Comparison of ENCODE assay signal across 26 mouse cellular contexts in the genomic region with DNA sequence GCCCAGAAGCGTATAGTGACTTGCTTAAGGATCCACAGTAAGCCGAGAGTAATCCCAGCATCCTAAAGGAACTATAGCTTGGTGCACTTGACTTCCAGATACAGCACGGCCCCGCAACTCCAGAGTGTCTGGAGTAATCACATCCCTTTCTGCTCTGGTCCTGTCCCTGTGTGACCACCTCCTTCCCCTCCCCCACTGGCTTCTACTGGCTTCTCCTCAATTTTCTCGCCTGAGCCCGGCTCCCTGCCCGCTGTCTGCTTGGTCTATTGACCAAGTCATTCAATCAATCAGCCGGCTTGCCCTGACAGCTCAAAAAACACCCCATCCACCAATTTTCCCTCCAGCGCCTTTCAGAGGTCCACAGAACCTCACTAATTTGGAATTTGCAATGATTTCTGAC.
DNase-seq lines count a peak whose midpoint lies in the region; ATAC-seq and TF ChIP-seq lines count a peak whose summit lies in the region.
"Had no signal": no experiment of that assay in that cellular context is flagged by ENCODE, and none has a peak within 500 bp of the region (broad histone marks: within the 10 kb centered on the region; RNA-seq: fewer than 3 reads in every experiment).

No protein-coding gene starts in this region.

- no peak overlapping the region for H3K4me2 ChIP-seq in hindbrain, embryonic 11.5 days (replicated peaks; ENCODE audit: low read depth, low read length)
- H3K4me2 ChIP-seq: embryonic facial prominence, embryonic 12.5 days; forebrain, embryonic 13.5 days; forebrain, embryonic 15.5 days had no signal

- no peaks in the 10 kb centered on the region for H3K36me3 ChIP-seq in hindbrain, embryonic 11.5 days (ENCODE audit: control insufficient read depth, insufficient read depth, low read length)
- H3K36me3 ChIP-seq in hindbrain, embryonic 10.5 days: peaks cover 7% of the 10 kb centered on the region
- H3K36me3 ChIP-seq: embryonic facial prominence, embryonic 10.5 days; embryonic facial prominence, embryonic 12.5 days; forebrain, embryonic 15.5 days; G1E had no signal

- peaks cover 77% of the 10 kb centered on the region for H3K4me1 ChIP-seq in cerebellum, adult 2 months (ENCODE audit: control insufficient read depth, insufficient read depth, low read length)
- H3K4me1 ChIP-seq in hindbrain, embryonic 11.5 days (replicated peaks; ENCODE audit: control insufficient read depth, insufficient read depth, low read length): 0 out of 2 replicates have a peak, but pooled peaks cover 3% of the 10 kb centered on the region
- H3K4me1 ChIP-seq in hindbrain, embryonic 10.5 days (replicated peaks): peaks cover 84% of the 10 kb centered on the region

- no peak for ATAC-seq in hindbrain, embryonic 11.5 days (ENCODE audit: low FRiP score)
- ATAC-seq: activated CD4-positive, CD25-positive, alpha-beta regulatory T cell, adult 4 months; CD4-positive, CD25-positive, alpha-beta regulatory T cell, adult 4 months; forebrain, embryonic 13.5 days; forebrain, embryonic 15.5 days; forebrain, postnatal 0 days; Patski had no signal

- no peak overlapping the region for H3K4me3 ChIP-seq in cerebellum, adult 2 months (replicated peaks; ENCODE audit: insufficient read depth, low read depth, low read length)
- H3K4me3 ChIP-seq in hindbrain, embryonic 11.5 days (ENCODE audit: low read depth, low read length): no peak overlapping the region
- H3K4me3 ChIP-seq in hindbrain, embryonic 10.5 days: no peak overlapping the region
- H3K4me3 ChIP-seq: embryonic facial prominence, embryonic 10.5 days; embryonic facial prominence, embryonic 12.5 days; forebrain, embryonic 13.5 days; forebrain, embryonic 15.5 days had no signal

- H3K9ac ChIP-seq in hindbrain, embryonic 11.5 days (ENCODE audit: low read depth, low read length): no peak overlapping the region
- H3K9ac ChIP-seq: embryonic facial prominence, embryonic 12.5 days; forebrain, embryonic 13.5 days; forebrain, embryonic 15.5 days; forebrain, postnatal 0 days had no signal

- H3K27me3 ChIP-seq in cerebellum, adult 2 months (ENCODE audit: control insufficient read depth, insufficient read depth, low read length): no peaks in the 10 kb centered on the region
- no peaks in the 10 kb centered on the region for H3K27me3 ChIP-seq in hindbrain, embryonic 11.5 days (ENCODE audit: control insufficient read depth, insufficient read depth, low read length)
- no peaks in the 10 kb centered on the region for H3K27me3 ChIP-seq in hindbrain, embryonic 10.5 days (ENCODE audit: insufficient read depth, poor library complexity, severe bottlenecking)
- H3K27me3 ChIP-seq: CH12.LX; embryonic facial prominence, embryonic 12.5 days; forebrain, embryonic 13.5 days; forebrain, embryonic 15.5 days had no signal

- no peak for TF ChIP-seq CTCF in cerebellum, adult 2 months (IDR thresholded peaks at IDR 0.05; ENCODE audit: borderline replicate concordance, insufficient read depth, low read depth, low read length)

- no peak overlapping the region for H3K27ac ChIP-seq in cerebellum, adult 2 months (ENCODE audit: insufficient read depth, low read length)
- H3K27ac ChIP-seq in hindbrain, embryonic 11.5 days (ENCODE audit: low read depth, low read length): no peak overlapping the region
- H3K27ac ChIP-seq in hindbrain, embryonic 10.5 days: no peak overlapping the region
- H3K27ac ChIP-seq: embryonic facial prominence, embryonic 10.5 days; embryonic facial prominence, embryonic 12.5 days; forebrain, embryonic 13.5 days; forebrain, embryonic 15.5 days had no signal

- intact Hi-C loops in left cerebral cortex, postnatal 4 days (cut with DNase I): no loop called here
- intact Hi-C loops in left cerebral cortex, postnatal 36 days (cut with DNase I): no loop called here

- WGBS in cerebellum, adult 2 months: 87% methylated on average over 9 of the region's 9 CpGs
- WGBS in hindbrain, embryonic 11.5 days: 64% methylated on average over 9 of the region's 9 CpGs
- 72% methylated on average over 9 of the region's 9 CpGs for WGBS in hindbrain, embryonic 10.5 days

- DNase-seq in cerebellum, adult 9-11 months: peak; percentile 34
- no peak for DNase-seq in cerebellum, adult 18-20 months
- DNase-seq in cerebellum, postnatal 14 days: peak; percentile 51 to 64
- DNase-seq in cerebellum, adult 2 months: no peak
- DNase-seq in hindbrain, embryonic 11.5 days (ENCODE audit: low spot score): peak; percentile 35
- DNase-seq in hindbrain, embryonic 10.5 days (ENCODE audit: low spot score): no peak
- DNase-seq in left cerebral cortex, postnatal 4 days: peak; percentile 26
- no peak for DNase-seq in left cerebral cortex, postnatal 36 days (ENCODE audit: low spot score in 2 of 2)
- DNase-seq: adrenal gland, adult 8-10 months; adrenal gland, postnatal 14 days; adrenal gland, postnatal 36 days; B cell, adult 2 months; cerebellum, adult 11-12 months; cerebellum, adult 9-10 months; cerebellum, postnatal 36 days; embryo, embryonic 11 days; forebrain, postnatal 0 days had no signal

- H3K9me3 ChIP-seq in hindbrain, embryonic 11.5 days (ENCODE audit: control insufficient read depth, low read length): no peaks in the 10 kb centered on the region
- no peaks in the 10 kb centered on the region for H3K9me3 ChIP-seq in hindbrain, embryonic 10.5 days
- H3K9me3 ChIP-seq: embryonic facial prominence, embryonic 10.5 days; embryonic facial prominence, embryonic 12.5 days; forebrain, embryonic 13.5 days; forebrain, embryonic 15.5 days had no signal

- TF ChIP-seq POLR2A in cerebellum, adult 2 months (IDR thresholded peaks at IDR 0.05; ENCODE audit: borderline replicate concordance, insufficient read depth, low read length): no peak

Comparison
In these comparisons a context has a peak if more than half of its experiments do, and no peak if none do; other contexts are left out.
1. DNase-seq: peak in cerebellum, adult 9-11 months (single experiment), cerebellum, postnatal 14 days (2 of 2), hindbrain, embryonic 11.5 days (single experiment) and left cerebral cortex, postnatal 4 days (single experiment); none in cerebellum, adult 18-20 months (0 of 2), cerebellum, adult 2 months (0 of 2), hindbrain, embryonic 10.5 days (single experiment) and left cerebral cortex, postnatal 36 days (0 of 2).